Mouse (Mus musculus) kidney, postnatal 36 days (tissue): ENCODE data around the gene Nudt7.

Experiments
- DNase-seq, 2 experiments: peaks; one replicate each; pipeline ENCODE4 v3.0.0; 2021 to 2022; ENCODE audit warnings: mixed read lengths in 2 of 2

The Nudt7 gene

GRCm38 (mm10) chr8:114153311-114154045 lies 20.1 kb downstream of the Nudt7 start:
- DNase-seq: no peak

GRCm38 (mm10) chr8:114158586-114158985 lies 25.2 kb downstream of the Nudt7 start:
- no peak for DNase-seq

- DNase-seq: no peak
Observed at GRCm38 (mm10) chr8:114159666-114160065, 26.3 kb downstream of the Nudt7 start.

- no peak for DNase-seq
Observed at GRCm38 (mm10) chr8:114163871-114164270, 30.5 kb downstream of the Nudt7 start.

GRCm38 (mm10) chr8:114164444-114165096 lies 31.2 kb downstream of the Nudt7 start:
- DNase-seq: no peak

GRCm38 (mm10) chr8:114165741-114166140 lies 32.4 kb downstream of the Nudt7 start:
- DNase-seq: no peak

GRCm38 (mm10) chr8:114176721-114177120 lies 43.4 kb downstream of the Nudt7 start:
- DNase-seq: peak in 1 of 2 experiments; percentile 49

GRCm38 (mm10) chr8:114193334-114193733 lies 60.0 kb downstream of the Nudt7 start:
- DNase-seq: no peak

- DNase-seq: no peak
Observed at GRCm38 (mm10) chr8:114198990-114199389, 65.6 kb downstream of the Nudt7 start.
